Mouse (Mus musculus): ENCODE data around the gene Myh13. TPM values are rescaled to one million over a fixed set of nuclear protein-coding genes. Genes with fewer than 3 reads are reported as not detected.

Gene Myh13
- not detected in 2 replicates for polyA plus RNA-seq (2015; fragmentation: Nextera tagmentation; extraction: Ambion mirVana)

DNA sequence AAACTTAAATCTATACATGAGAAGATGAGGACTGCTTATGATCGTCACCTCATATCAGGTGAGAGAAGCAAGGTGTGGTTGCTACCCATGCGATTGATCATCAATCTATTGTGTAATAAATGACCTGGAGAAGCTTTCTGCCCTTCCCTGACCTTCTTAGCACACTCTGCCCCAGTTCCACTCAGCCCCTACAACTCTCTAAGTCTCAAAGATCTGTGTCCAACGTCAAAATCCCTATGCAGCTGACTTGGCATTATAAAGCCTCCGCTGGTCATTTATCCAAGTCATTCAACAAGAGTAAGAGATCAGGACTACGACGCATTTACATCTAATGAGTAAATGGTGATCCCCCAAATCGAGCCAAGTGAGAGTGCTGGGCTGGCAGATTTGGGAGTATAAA, at the start of gene Myh13:
TSS of gene Myh13 (plus strand) at position 301 of the 400 bp plus-strand sequence.
- H3K27me3 ChIP-seq (replicated peaks): no peaks in the 10 kb centered on the region
- H3K4me1 ChIP-seq (replicated peaks): no peaks in the 10 kb centered on the region
- no peak within 1 kb of the TSS for H3K9ac ChIP-seq
- 85% methylated on average over 7 of the region's 7 CpGs for WGBS
- H3K9me3 ChIP-seq: no peaks in the 10 kb centered on the region
- H3K4me3 ChIP-seq (replicated peaks): no peak within 1 kb of the TSS
- H3K27ac ChIP-seq: no peak within 1 kb of the TSS
- ATAC-seq: no peak
- H3K36me3 ChIP-seq: no peaks in the 10 kb centered on the region
- no peak within 1 kb of the TSS for H3K4me2 ChIP-seq (replicated peaks)

DNA sequence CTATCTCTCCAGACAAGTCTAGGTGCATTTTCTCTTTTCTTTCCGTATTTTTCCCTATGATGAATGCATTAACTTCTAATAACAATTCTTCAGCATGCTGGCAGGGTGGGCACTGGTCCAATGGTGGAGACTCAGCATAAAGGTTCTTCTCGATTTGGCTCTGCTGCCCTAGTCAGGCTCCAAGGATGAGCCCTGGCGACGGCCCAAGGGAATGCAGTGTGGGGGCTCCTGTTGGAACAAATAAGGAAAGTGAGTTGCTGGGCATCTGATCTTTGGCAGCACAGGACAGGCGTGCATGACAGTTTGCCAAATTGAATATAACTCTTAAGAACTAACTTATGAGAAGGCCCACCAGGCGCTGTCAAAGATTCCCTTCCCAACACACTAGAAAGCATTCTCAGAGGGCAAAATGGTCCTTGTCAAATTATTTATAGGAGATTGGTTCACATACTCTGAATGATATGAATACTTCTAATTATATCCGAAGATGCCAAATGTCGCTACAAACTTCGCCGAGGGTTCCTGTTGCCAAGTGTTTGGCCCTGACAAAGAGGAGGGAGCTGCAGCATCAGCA, 44.8 kb upstream of the Myh13 start, which contains the start of gene Myh8:
TSS of gene Myh8 (plus strand) at position 524 of the 574 bp plus-strand sequence.
- ATAC-seq: no peak
- Histone ChIP-seq H3K9ac (no peak within 1 kb of the TSS), H3K4me3 (replicated peaks) (no peak within 1 kb of the TSS), H3K27me3 (replicated peaks) (no peaks in the 10 kb centered on the region), H3K9me3 (no peaks in the 10 kb centered on the region), H3K4me2 (replicated peaks) (no peak within 1 kb of the TSS), H3K4me1 (replicated peaks) (no peaks in the 10 kb centered on the region), H3K27ac (no peak within 1 kb of the TSS), H3K36me3 (no peaks in the 10 kb centered on the region)
- WGBS: 66% methylated on average over 10 of the region's 10 CpGs

DNA sequence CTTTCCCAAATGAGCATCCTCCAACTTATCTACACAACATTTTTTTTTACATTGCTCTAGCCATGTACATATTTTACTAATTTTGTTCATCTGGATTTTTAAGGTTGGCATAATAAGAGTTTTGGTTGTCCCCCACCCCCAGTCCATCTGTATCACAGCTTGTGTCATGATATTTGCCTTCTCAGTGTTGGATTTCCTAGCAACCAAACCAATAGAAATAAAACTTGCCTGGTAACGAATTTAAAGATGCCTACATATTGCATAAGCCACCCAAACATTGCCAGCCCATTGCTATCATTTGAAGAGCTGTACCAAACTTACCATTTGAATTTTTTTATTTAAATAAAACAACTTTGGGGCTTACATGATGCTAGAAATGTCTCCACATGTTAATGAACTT, 28.0 kb upstream of the Myh13 start:
- no peak overlapping the region for H3K9ac ChIP-seq
- H3K36me3 ChIP-seq: no peaks in the 10 kb centered on the region
- H3K27me3 ChIP-seq (replicated peaks): no peaks in the 10 kb centered on the region
- no peak overlapping the region for H3K4me3 ChIP-seq (replicated peaks)
- no peak overlapping the region for H3K27ac ChIP-seq
- no peak overlapping the region for H3K4me2 ChIP-seq (replicated peaks)
- WGBS: 76% methylated on average over 1 of the region's 1 CpGs
- no peaks in the 10 kb centered on the region for H3K9me3 ChIP-seq
- no peak for ATAC-seq
- H3K4me1 ChIP-seq (replicated peaks): no peaks in the 10 kb centered on the region

DNA sequence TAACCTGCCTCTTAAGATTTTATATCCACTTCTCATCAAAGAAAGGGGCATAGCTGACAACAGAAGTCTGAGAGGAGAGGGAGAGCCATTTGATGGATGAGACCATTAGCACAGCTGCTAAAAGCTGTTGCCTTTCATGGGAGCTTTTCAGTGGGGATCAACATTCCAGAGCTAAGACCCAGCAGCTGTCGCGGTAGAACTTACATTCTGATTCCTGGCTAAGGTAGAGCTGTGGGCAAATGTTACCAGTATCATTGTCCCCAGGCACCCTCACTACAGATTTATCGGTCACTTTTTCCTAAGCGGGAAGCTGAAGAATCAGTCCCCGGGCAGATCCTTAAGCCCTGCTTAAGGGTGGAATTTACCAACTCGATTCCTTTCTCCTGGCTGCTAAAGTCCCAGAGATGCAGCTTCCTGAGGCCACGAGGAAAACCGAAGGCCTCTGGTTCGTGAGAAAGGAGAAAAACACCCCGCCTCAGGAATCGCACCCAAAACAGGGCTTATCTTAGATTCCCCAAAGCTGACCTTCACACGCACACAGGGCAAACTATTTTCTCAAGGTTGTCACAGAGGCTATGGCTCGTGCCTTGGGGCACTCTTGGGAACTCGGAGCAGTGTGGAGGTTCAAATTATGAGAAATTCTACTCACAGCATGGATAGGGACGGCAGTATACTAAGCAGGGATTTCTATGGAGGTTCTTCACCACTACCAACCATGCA, 7.6 kb upstream of the Myh13 start:
- no peak overlapping the region for H3K9ac ChIP-seq
- 48% methylated on average over 15 of the region's 15 CpGs for WGBS
- H3K36me3 ChIP-seq: no peaks in the 10 kb centered on the region
- H3K27ac ChIP-seq: no peak overlapping the region
- ATAC-seq: no peak
- H3K27me3 ChIP-seq (replicated peaks): no peaks in the 10 kb centered on the region
- no peaks in the 10 kb centered on the region for H3K9me3 ChIP-seq
- H3K4me1 ChIP-seq (replicated peaks): no peaks in the 10 kb centered on the region
- no peak overlapping the region for H3K4me3 ChIP-seq (replicated peaks)
- H3K4me2 ChIP-seq (replicated peaks): no peak overlapping the region

DNA sequence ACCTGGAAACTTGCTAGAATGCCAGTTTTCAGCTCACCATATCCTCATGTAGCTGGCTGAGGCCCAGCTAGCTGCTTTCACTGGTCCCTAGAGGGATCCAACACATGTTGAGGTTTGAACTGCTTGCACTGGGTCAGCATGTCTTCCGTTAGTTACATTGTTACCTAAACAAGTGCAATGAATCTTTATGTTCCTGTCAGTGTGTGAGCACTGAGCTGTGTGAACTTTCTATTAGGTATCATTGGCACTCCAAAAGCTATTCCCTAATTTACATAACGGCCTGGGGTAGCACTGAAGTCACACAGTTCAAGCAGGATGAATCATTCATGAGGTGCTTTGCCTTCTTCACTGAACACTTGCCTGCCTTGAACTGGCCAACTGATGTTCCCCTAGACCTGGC, 5.1 kb downstream of the Myh13 start:
- Histone ChIP-seq H3K27me3 (replicated peaks) (no peaks in the 10 kb centered on the region), H3K4me2 (replicated peaks) (no peak overlapping the region), H3K4me3 (replicated peaks) (no peak overlapping the region), H3K9ac (no peak overlapping the region), H3K9me3 (no peaks in the 10 kb centered on the region), H3K4me1 (replicated peaks) (no peaks in the 10 kb centered on the region), H3K27ac (no peak overlapping the region), H3K36me3 (no peaks in the 10 kb centered on the region)
- 75% methylated on average over 2 of the region's 2 CpGs for WGBS
- no peak for ATAC-seq

DNA sequence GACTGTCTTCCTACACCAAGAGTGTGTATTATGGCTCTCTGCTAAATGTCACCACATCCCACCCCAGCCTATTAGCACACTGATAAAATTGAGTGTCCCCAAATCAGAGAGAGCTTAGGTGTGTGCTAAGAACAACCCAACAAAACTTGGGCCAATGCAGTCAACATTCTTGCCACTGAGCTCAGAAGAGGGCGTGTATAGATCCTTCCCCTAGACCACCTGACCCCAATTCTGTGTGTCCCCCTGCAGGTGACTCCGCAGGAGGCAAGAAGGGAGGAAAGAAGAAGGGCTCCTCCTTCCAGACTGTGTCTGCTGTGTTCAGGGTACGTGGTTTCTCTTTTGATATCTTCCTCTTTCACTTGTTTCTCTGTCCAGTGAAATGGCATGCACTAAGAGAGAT, 23.1 kb downstream of the Myh13 start:
- H3K4me1 ChIP-seq (replicated peaks): no peaks in the 10 kb centered on the region
- H3K27me3 ChIP-seq (replicated peaks): 0 out of 2 replicates have a peak, but pooled peaks cover 4% of the 10 kb centered on the region
- no peak overlapping the region for H3K4me2 ChIP-seq (replicated peaks)
- no peaks in the 10 kb centered on the region for H3K36me3 ChIP-seq
- WGBS: 64% methylated on average over 3 of the region's 3 CpGs
- no peak for ATAC-seq
- H3K9me3 ChIP-seq: no peaks in the 10 kb centered on the region
- no peak overlapping the region for H3K9ac ChIP-seq
- H3K27ac ChIP-seq: no peak overlapping the region
- H3K4me3 ChIP-seq (replicated peaks): no peak overlapping the region

DNA sequence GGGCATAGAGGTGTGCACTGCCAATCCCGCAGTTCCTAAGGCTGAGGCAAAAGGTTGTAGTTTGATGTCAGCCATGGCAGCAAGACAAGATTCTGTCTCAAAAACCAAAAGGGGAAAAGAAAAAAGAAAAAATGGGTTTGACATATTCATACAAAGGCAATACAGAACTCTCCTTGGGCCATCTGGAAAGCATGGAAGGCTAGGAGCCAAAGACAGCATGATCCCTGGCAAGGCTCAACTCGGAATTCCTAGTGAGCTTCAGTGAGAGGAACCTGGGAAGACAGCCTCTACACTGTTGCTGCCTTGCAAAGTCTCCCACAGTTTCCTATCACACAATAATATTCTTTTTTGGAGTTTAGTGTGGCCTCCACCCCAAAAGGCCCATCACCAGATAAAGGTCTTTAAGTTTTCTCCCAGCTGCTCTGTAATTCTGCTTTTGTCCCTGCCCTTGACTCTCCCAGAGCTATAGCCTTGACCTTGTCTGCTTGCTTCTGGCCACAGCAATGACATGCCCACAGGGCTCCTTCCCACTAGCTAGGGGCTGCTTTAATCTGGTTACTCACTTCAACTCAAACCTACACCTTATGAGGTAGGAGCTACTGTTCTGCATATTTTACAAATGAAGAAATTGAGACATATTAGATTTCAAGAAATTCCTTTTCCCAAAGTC, 23.9 kb downstream of the Myh13 start:
- no peak for ATAC-seq
- H3K36me3 ChIP-seq: no peaks in the 10 kb centered on the region
- WGBS: 64% methylated on average over 2 of the region's 2 CpGs

DNA sequence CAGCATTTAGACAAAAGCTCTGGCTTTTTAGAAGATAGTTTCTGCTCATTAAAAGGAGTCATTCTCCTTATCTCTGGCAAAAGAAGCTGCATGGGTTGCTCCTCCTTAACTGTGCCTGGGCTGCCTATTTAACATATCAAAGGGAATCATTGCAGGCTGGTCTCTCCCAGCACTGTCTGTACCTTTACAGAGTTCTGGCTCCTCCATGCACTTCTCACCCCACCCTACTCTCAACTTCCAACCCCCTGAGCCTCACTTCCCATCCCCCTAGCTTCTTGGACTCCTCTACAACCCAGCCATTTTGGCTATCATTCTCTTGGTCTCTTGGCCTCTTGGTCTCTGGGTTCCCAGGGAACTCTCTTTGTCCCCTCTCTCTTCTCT, 24.4 kb downstream of the Myh13 start:
- H3K9ac ChIP-seq: no peak overlapping the region
- H3K4me1 ChIP-seq (replicated peaks): no peaks in the 10 kb centered on the region
- ATAC-seq: no peak
- H3K4me2 ChIP-seq (replicated peaks): no peak overlapping the region
- 0 out of 2 replicates have a peak, but pooled peaks cover 4% of the 10 kb centered on the region for H3K27me3 ChIP-seq (replicated peaks)
- no peaks in the 10 kb centered on the region for H3K36me3 ChIP-seq
- H3K4me3 ChIP-seq (replicated peaks): no peak overlapping the region
- H3K9me3 ChIP-seq: no peaks in the 10 kb centered on the region
- no peak overlapping the region for H3K27ac ChIP-seq

More for the DNA sequence above, 23.9 kb downstream of the Myh13 start:
- H3K9me3 ChIP-seq: no peaks in the 10 kb centered on the region
- H3K9ac ChIP-seq: no peak overlapping the region
- no peak overlapping the region for H3K27ac ChIP-seq
- no peaks in the 10 kb centered on the region for H3K4me1 ChIP-seq (replicated peaks)
- H3K27me3 ChIP-seq (replicated peaks): 0 out of 2 replicates have a peak, but pooled peaks cover 4% of the 10 kb centered on the region
- H3K4me2 ChIP-seq (replicated peaks): no peak overlapping the region
- H3K4me3 ChIP-seq (replicated peaks): no peak overlapping the region

DNA sequence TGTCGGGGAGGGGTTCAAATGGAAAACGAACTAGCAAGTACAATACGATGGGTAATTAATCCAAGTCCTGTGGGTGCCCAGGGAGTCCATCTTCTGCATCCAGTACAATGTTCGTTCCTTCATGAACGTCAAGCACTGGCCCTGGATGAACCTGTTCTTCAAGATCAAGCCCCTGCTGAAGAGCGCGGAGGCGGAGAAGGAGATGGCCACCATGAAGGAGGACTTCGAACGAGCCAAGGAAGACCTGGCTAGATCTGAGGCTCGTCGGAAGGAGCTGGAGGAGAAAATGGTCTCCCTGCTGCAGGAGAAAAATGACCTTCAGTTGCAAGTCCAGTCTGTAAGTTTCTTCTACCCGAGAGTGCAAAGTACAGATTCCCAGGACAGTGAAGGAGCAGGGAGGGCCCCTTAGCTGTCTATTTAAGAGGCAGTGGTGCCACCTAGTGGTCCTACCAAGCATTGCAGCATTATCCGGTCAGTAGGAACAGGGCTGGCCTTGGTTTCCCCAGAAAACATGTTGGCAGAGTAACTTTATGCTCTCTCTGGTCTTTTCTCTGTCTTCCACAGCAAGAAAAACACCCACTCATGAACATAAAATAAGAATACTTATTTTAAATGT, 28.8 kb downstream of the Myh13 start:
- H3K36me3 ChIP-seq: no peaks in the 10 kb centered on the region
- H3K4me3 ChIP-seq (replicated peaks): no peak overlapping the region
- no peaks in the 10 kb centered on the region for H3K4me1 ChIP-seq (replicated peaks)
- peak; percentile 82 for ATAC-seq
- 0 out of 2 replicates have a peak, but pooled peaks cover 4% of the 10 kb centered on the region for H3K27me3 ChIP-seq (replicated peaks)
- H3K9ac ChIP-seq: no peak overlapping the region
- no peaks in the 10 kb centered on the region for H3K9me3 ChIP-seq
- WGBS: 44% methylated on average over 14 of the region's 14 CpGs
- H3K27ac ChIP-seq: no peak overlapping the region
- H3K4me2 ChIP-seq (replicated peaks): peak overlapping the region; percentile 15; the same call in 1 of the 2 replicates

DNA sequence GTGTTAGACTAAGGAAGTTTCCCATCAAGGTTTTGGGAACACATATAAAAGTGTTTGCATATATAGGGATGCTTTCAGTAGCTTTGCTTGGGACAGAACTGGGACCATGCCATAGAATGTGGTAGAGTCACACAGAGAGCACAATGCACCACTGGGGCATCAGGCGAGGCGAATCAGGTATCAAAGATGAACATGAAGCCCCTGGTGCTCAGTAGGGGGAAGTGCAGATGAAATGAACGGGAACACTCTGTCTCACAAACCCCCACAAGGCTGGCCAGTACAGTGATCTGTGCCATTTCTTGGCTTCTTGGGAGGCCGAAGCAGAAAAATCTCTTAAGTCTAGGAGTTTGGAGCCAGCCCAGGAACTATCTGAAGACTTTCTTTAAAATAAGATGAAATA, 31.6 kb downstream of the Myh13 start:
- no peak overlapping the region for H3K4me3 ChIP-seq (replicated peaks)
- WGBS: 58% methylated on average over 4 of the region's 4 CpGs

DNA sequence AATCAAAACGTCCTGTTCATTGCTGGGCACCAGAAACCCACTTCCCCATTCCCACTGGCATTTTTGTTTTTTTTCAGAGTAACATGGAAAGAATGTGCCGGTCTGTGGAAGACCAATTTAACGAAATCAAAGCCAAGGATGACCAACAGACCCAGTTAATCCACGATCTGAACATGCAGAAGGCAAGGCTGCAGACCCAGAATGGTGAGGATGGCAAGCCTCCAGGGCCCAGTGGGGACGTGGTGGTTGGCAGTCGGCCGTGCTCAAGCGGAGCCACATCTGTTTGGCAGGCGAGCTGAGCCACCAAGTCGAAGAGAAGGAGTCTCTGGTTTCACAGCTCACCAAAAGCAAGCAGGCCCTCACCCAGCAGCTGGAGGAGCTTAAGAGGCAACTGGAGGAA, 36.6 kb downstream of the Myh13 start:
- Histone ChIP-seq H3K4me2 (replicated peaks) (no peak overlapping the region), H3K9ac (no peak overlapping the region), H3K27ac (no peak overlapping the region), H3K4me3 (replicated peaks) (no peak overlapping the region), H3K4me1 (replicated peaks) (no peaks in the 10 kb centered on the region), H3K27me3 (replicated peaks) (no peaks in the 10 kb centered on the region), H3K9me3 (no peaks in the 10 kb centered on the region), H3K36me3 (no peaks in the 10 kb centered on the region)
- 79% methylated on average over 10 of the region's 10 CpGs for WGBS
- no peak for ATAC-seq

More for the DNA sequence above, 31.6 kb downstream of the Myh13 start:
- Histone ChIP-seq H3K9me3 (no peaks in the 10 kb centered on the region), H3K27me3 (replicated peaks) (0 out of 2 replicates have a peak, but pooled peaks cover 4% of the 10 kb centered on the region), H3K4me2 (replicated peaks) (no peak overlapping the region), H3K9ac (no peak overlapping the region), H3K27ac (no peak overlapping the region), H3K4me1 (replicated peaks) (no peaks in the 10 kb centered on the region), H3K36me3 (no peaks in the 10 kb centered on the region)
- no peak for ATAC-seq

DNA sequence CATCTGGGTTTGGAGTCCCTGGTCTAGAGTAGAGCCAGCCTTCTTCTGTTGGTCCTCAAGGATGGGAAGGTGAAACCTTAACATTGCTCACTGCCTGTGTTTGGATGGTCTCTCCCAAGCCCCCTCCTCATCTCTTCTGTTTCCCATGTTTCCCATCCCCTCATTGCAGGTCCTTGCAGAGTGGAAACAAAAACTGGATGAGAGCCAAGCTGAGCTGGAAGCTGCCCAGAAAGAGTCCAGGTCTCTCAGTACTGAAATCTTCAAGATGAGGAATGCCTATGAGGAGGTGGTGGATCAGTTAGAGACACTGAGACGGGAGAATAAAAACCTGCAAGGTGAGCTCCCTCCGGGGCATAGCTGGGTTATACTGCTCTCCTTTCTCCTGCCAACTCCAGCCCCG, 40.8 kb downstream of the Myh13 start:
- no peaks in the 10 kb centered on the region for H3K27me3 ChIP-seq (replicated peaks)
- H3K9ac ChIP-seq: no peak overlapping the region
- H3K4me3 ChIP-seq (replicated peaks): no peak overlapping the region
- H3K36me3 ChIP-seq: no peaks in the 10 kb centered on the region
- H3K27ac ChIP-seq: no peak overlapping the region
- no peaks in the 10 kb centered on the region for H3K9me3 ChIP-seq
- H3K4me2 ChIP-seq (replicated peaks): no peak overlapping the region
- WGBS: 69% methylated on average over 3 of the region's 3 CpGs
- H3K4me1 ChIP-seq (replicated peaks): no peaks in the 10 kb centered on the region
- no peak for ATAC-seq

Measured in intestine, embryonic 15.5 days (tissue).